Mouse (Mus musculus): ENCODE measurements at regions not wholly inside any gene's neighbourhood (a gene's known extent, or its start where the extent isn't known, plus 50 kb on each side); places are given as distances from the start of the nearest gene placed in this dataset.

- TF ChIP-seq CTCF (IDR thresholded peaks at IDR 0.05; ENCODE audit: extremely low read depth, insufficient read depth, low read length), result no peak
- no peak for TF ChIP-seq POLR2A (IDR thresholded peaks at IDR 0.05; ENCODE audit: extremely low read depth, insufficient read depth, low read length)
Measured at GRCm38 (mm10) chr8:127704406-127704805, 640.7 kb downstream of the Pard3 start.

Data from cortical plate, adult 2 months (tissue).